Mouse (Mus musculus): ENCODE results near the gene Gm14137. TPM values are rescaled to one million over a fixed set of nuclear protein-coding genes. Genes with fewer than 3 reads are reported as not detected.

The Gm14137 gene
- polyA plus RNA-seq, 1 experiment from 2014 or later: 0.41 TPM

DNA sequence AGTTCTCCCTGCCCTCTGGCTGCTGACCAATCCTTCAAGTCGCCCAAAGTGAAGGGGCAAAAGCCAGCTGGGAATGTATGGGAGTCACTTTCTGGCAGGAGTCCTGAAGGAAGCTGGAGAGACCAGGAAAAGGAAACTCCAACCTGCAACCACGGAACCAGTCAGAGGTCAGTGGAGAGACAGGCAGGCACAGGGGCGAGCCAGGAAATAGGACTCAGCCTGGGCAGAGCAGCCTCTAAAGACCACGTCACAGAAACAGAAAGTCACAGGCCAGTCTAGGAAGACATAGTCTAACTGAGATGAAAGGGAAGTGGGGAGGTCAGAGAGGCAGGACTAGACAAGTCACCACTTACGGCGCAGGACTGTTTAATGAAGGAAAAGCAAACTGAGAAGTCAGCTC lies 1.3 kb downstream of the Gm14137 start:
- Histone ChIP-seq H3K36me3 (replicated peaks; ENCODE audit: control insufficient read depth, insufficient read depth, low read depth, low read length) (no peaks in the 10 kb centered on the region; the same call in 1 of the 2 replicates), H3K27me3 (ENCODE audit: control insufficient read depth, insufficient read depth, low read length) (no peaks in the 10 kb centered on the region), H3K4me3 (ENCODE audit: low read depth, low read length) (no peak overlapping the region), H3K4me1 (ENCODE audit: control insufficient read depth, insufficient read depth, low read length) (no peaks in the 10 kb centered on the region; the same call in 1 of the 2 replicates), H3K9me3 (replicated peaks; ENCODE audit: control insufficient read depth, low read length) (no peaks in the 10 kb centered on the region), H3K4me2 (ENCODE audit: low read depth, low read length) (no peak overlapping the region), H3K9ac (replicated peaks; ENCODE audit: low read length) (no peak overlapping the region), H3K27ac (replicated peaks; ENCODE audit: low read depth, low read length) (no peak overlapping the region)
- WGBS: 58% methylated on average over 6 of the region's 6 CpGs
- DNase-seq (ENCODE audit: low spot score) (no peak), ATAC-seq (replicated peaks; ENCODE audit: insufficient number of reproducible peaks, low FRiP score, low TSS enrichment, low read depth) (no peak)

DNA sequence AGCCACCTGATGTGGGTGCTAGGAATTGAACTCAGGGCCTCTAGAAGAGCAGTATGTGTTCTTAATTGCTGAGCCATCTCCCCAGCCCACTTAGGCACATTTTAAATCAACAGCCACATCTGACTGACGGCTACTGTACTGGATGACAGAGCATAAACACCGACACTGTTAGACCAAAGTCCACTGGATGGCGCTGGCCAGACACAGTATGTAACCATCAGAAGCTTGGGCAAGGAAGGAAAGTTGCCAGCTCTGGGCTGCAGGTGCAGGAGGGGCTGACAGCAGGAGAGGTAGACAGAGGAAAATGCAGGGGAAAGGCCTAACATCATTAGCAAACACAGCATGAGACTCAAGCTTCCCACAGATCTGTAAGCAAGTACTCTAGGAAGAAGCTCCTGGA lies 2.5 kb downstream of the Gm14137 start:
- H3K27me3 ChIP-seq (ENCODE audit: control insufficient read depth, insufficient read depth, low read length): no peaks in the 10 kb centered on the region
- H3K4me3 ChIP-seq (ENCODE audit: low read depth, low read length): no peak overlapping the region
- H3K36me3 ChIP-seq (replicated peaks; ENCODE audit: control insufficient read depth, insufficient read depth, low read depth, low read length): no peaks in the 10 kb centered on the region; the same call in 1 of the 2 replicates
- H3K4me2 ChIP-seq (ENCODE audit: low read depth, low read length): no peak overlapping the region
- no peak overlapping the region for H3K27ac ChIP-seq (replicated peaks; ENCODE audit: low read depth, low read length)
- no peak for ATAC-seq (replicated peaks; ENCODE audit: insufficient number of reproducible peaks, low FRiP score, low TSS enrichment, low read depth)
- no peaks in the 10 kb centered on the region for H3K9me3 ChIP-seq (replicated peaks; ENCODE audit: control insufficient read depth, low read length)
- H3K4me1 ChIP-seq (ENCODE audit: control insufficient read depth, insufficient read depth, low read length): no peaks in the 10 kb centered on the region; the same call in 1 of the 2 replicates
- WGBS: 45% methylated on average over 3 of the region's 3 CpGs
- no peak overlapping the region for H3K9ac ChIP-seq (replicated peaks; ENCODE audit: low read length)
- no peak for DNase-seq (ENCODE audit: low spot score)

DNA sequence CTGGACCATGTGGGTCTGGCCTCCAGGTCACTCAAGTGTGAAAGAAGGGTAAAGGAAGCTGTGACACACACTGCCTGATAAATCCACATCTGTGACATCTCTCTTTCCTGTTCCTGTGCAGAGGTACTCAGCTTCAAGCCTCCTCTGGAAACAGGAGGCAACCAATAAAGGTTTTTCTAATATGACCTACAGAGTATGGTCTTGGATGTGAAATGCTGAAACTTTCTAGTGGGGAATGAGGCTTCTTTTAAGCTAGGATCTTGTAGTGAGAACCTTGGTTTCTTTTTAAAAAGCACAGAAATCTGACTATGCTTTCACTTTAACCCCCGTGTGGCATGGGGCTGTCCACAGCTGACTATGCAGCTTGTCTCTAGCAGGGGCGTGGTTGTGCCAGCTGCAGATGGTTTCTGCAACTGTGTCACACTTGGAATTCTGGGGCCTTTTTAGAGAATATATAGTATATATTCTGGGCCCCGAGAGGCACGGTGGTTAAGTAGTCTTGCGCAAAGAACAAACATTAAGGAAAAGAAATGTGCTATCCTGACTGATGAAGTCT lies 3.2 kb downstream of the Gm14137 start:
- Histone ChIP-seq H3K9ac (replicated peaks; ENCODE audit: low read length) (no peak overlapping the region; the same call in 1 of the 2 replicates), H3K27me3 (ENCODE audit: control insufficient read depth, insufficient read depth, low read length) (no peaks in the 10 kb centered on the region), H3K4me3 (ENCODE audit: low read depth, low read length) (no peak overlapping the region), H3K9me3 (replicated peaks; ENCODE audit: control insufficient read depth, low read length) (no peaks in the 10 kb centered on the region), H3K36me3 (replicated peaks; ENCODE audit: control insufficient read depth, insufficient read depth, low read depth, low read length) (no peaks in the 10 kb centered on the region; the same call in 1 of the 2 replicates), H3K4me2 (ENCODE audit: low read depth, low read length) (no peak overlapping the region), H3K27ac (replicated peaks; ENCODE audit: low read depth, low read length) (no peak overlapping the region), H3K4me1 (ENCODE audit: control insufficient read depth, insufficient read depth, low read length) (no peaks in the 10 kb centered on the region; the same call in 1 of the 2 replicates)
- DNase-seq (ENCODE audit: low spot score): no peak
- ATAC-seq (replicated peaks; ENCODE audit: insufficient number of reproducible peaks, low FRiP score, low TSS enrichment, low read depth): no peak
- 84% methylated on average over 5 of the region's 5 CpGs for WGBS

DNA sequence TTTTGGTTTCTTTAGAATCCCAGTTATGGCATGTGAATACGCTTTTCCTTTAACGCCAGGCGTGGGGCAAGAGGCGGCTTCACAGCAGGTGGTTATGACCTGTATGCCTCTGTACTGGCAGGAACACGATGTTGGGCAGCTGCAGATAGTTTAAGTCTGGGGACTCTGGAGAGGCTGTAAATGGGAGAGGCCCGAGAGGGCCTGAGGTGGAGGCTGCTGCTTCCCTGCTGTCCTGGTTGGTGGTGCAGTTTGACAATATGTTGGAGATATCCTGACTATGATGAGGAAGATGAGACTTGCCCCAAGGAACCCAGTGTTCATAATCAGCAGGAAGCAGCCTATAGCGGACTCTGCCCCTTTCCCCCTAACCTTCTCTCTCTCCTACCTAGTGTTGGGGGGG lies 8.6 kb downstream of the Gm14137 start:
- Histone ChIP-seq H3K36me3 (replicated peaks; ENCODE audit: control insufficient read depth, insufficient read depth, low read depth, low read length) (no peaks in the 10 kb centered on the region; the same call in none of the 2 replicates), H3K4me3 (ENCODE audit: low read depth, low read length) (no peak overlapping the region), H3K9me3 (replicated peaks; ENCODE audit: control insufficient read depth, low read length) (no peaks in the 10 kb centered on the region), H3K9ac (replicated peaks; ENCODE audit: low read length) (no peak overlapping the region), H3K4me1 (ENCODE audit: control insufficient read depth, insufficient read depth, low read length) (no peaks in the 10 kb centered on the region), H3K27ac (replicated peaks; ENCODE audit: low read depth, low read length) (no peak overlapping the region), H3K27me3 (ENCODE audit: control insufficient read depth, insufficient read depth, low read length) (no peaks in the 10 kb centered on the region), H3K4me2 (ENCODE audit: low read depth, low read length) (no peak overlapping the region)
- ATAC-seq (replicated peaks; ENCODE audit: insufficient number of reproducible peaks, low FRiP score, low TSS enrichment, low read depth) (no peak), DNase-seq (ENCODE audit: low spot score) (no peak)
- 80% methylated on average over 7 of the region's 7 CpGs for WGBS

DNA sequence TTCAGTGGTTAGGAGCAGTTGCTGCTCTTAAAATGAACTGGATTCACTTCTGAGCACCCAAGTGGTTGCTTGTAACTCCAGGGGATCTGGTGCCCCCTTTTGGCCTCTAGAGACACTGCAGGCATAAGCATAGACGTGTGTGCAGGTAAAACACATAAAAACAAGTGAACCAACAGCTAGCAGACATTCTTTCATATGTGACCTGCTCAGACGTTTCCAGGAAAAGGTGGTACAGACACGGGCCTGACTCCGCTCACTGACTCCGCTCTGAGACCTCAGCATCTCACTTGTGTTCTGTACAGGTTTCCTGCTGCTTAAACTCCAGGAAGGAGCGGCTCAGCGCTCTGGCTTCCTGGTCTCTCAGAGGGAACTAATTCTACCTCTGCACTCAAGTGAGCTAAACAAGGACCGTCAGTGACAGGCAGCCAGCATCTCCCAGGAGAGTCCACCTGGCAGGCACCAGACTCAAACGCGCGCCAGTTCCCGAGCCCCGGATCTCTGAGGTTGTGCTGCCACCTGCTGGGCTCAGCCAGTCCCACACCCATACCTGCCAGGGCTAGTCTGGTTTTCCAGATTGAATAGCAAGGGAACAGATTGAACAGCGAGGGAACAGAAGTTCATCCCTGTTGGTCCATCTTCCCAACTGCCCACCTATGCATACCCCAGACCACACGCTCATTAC lies 14.9 kb downstream of the Gm14137 start:
- Histone ChIP-seq H3K9me3 (replicated peaks; ENCODE audit: control insufficient read depth, low read length) (no peaks in the 10 kb centered on the region), H3K27ac (replicated peaks; ENCODE audit: low read depth, low read length) (no peak overlapping the region), H3K4me2 (ENCODE audit: low read depth, low read length) (peak overlapping the region; percentile 52), H3K27me3 (ENCODE audit: control insufficient read depth, insufficient read depth, low read length) (no peaks in the 10 kb centered on the region), H3K4me1 (ENCODE audit: control insufficient read depth, insufficient read depth, low read length) (no peaks in the 10 kb centered on the region), H3K9ac (replicated peaks; ENCODE audit: low read length) (0 out of 2 replicates have a peak overlapping the region, but pooled peaks have one; percentile 42), H3K36me3 (replicated peaks; ENCODE audit: control insufficient read depth, insufficient read depth, low read depth, low read length) (no peaks in the 10 kb centered on the region; the same call in 1 of the 2 replicates), H3K4me3 (ENCODE audit: low read depth, low read length) (no peak overlapping the region)
- 6% methylated on average over 15 of the region's 15 CpGs for WGBS
- ATAC-seq (replicated peaks; ENCODE audit: insufficient number of reproducible peaks, low FRiP score, low TSS enrichment, low read depth) (peak; percentile 84; the same call in 1 of the 2 replicates), DNase-seq (ENCODE audit: low spot score) (peak; percentile 86)

DNA sequence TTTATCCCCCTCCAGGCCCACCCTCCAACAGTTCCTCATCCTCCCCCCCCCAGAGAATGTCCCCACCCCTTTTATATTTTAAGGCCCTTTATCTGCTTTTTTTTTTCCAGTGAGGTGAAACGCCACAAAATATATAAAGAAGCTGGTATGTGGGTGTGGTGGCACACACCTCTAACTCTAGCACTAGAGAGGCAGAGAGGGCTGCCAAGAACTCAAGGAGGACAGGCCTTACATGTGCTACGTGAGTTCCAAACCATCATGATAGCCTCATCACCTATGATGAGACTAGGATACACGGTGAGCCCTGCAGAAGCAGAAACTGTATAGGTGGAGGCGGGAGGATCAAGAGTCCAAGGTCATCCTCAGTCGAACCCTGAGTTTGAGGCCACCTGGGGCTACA lies 16.7 kb downstream of the Gm14137 start:
- ATAC-seq (replicated peaks; ENCODE audit: insufficient number of reproducible peaks, low FRiP score, low TSS enrichment, low read depth): no peak
- Histone ChIP-seq H3K4me1 (ENCODE audit: control insufficient read depth, insufficient read depth, low read length) (no peaks in the 10 kb centered on the region; the same call in 1 of the 2 replicates), H3K4me2 (ENCODE audit: low read depth, low read length) (no peak overlapping the region), H3K4me3 (ENCODE audit: low read depth, low read length) (no peak overlapping the region), H3K9me3 (replicated peaks; ENCODE audit: control insufficient read depth, low read length) (no peaks in the 10 kb centered on the region), H3K9ac (replicated peaks; ENCODE audit: low read length) (no peak overlapping the region), H3K27ac (replicated peaks; ENCODE audit: low read depth, low read length) (no peak overlapping the region), H3K36me3 (replicated peaks; ENCODE audit: control insufficient read depth, insufficient read depth, low read depth, low read length) (no peaks in the 10 kb centered on the region), H3K27me3 (ENCODE audit: control insufficient read depth, insufficient read depth, low read length) (no peaks in the 10 kb centered on the region)
- 85% methylated on average over 5 of the region's 5 CpGs for WGBS
- DNase-seq (ENCODE audit: low spot score): no peak

DNA sequence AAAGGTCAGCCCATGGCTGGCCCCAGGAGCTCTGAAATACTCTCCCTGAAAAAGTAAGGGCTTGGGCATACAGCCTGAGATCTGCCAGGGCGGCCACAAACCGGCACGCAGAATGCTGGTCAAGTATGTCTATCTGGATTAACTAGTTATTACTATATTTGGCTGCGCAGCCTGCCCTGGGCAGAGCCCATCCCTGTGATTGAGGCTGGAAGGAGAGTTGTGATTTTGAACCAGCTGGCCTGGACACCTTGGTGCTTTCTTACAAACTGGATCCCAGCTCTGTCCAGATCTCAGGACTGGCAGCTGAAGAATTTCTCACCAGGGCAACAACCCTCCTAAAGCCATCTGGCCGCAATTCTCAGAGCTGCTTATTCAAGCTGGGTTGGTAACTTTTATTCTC lies 19.8 kb downstream of the Gm14137 start:
- Histone ChIP-seq H3K27me3 (ENCODE audit: control insufficient read depth, insufficient read depth, low read length) (no peaks in the 10 kb centered on the region), H3K4me3 (ENCODE audit: low read depth, low read length) (no peak overlapping the region), H3K4me1 (ENCODE audit: control insufficient read depth, insufficient read depth, low read length) (no peaks in the 10 kb centered on the region; the same call in 1 of the 2 replicates), H3K27ac (replicated peaks; ENCODE audit: low read depth, low read length) (no peak overlapping the region), H3K4me2 (ENCODE audit: low read depth, low read length) (no peak overlapping the region), H3K36me3 (replicated peaks; ENCODE audit: control insufficient read depth, insufficient read depth, low read depth, low read length) (no peaks in the 10 kb centered on the region), H3K9me3 (replicated peaks; ENCODE audit: control insufficient read depth, low read length) (no peaks in the 10 kb centered on the region), H3K9ac (replicated peaks; ENCODE audit: low read length) (no peak overlapping the region)
- ATAC-seq (replicated peaks; ENCODE audit: insufficient number of reproducible peaks, low FRiP score, low TSS enrichment, low read depth) (no peak), DNase-seq (ENCODE audit: low spot score) (no peak)
- 90% methylated on average over 5 of the region's 5 CpGs for WGBS
